Mouse (Mus musculus) limb, embryonic 10.5 days (tissue): Measurements from ENCODE around the gene Mug2. TPM values are rescaled to one million over a fixed set of nuclear protein-coding genes. Genes with fewer than 3 reads are reported as not detected.
"Not testable (repeated sequence)": the region's sequence is repeated elsewhere in the genome, so short reads cannot be mapped to it uniquely, and the experiment has no call there.

Source experiments
- DNase-seq: peaks from one replicate; pipeline ENCODE4 v3.0.0-alpha.2; 2017; ENCODE audit warnings: low spot score
- H3K27ac ChIP-seq: fragments of 300-500 bp; sonication (generic); 2 replicates; pipeline ENCODE4 v1.5.1; 2016; ENCODE audit warnings: mild to moderate bottlenecking
- H3K27me3 ChIP-seq: fragments of 300-500 bp; sonication (generic); 2 replicates; pipeline ENCODE4 v1.6.1; 2016; ENCODE audit warnings: low read depth, mild to moderate bottlenecking; ENCODE audit not compliant: poor library complexity, severe bottlenecking
- H3K36me3 ChIP-seq: fragments of 300-500 bp; sonication (generic); 2 replicates; pipeline ENCODE4 v1.6.1; 2016; ENCODE audit warnings: mild to moderate bottlenecking, moderate library complexity
- H3K4me1 ChIP-seq: fragments of 300-500 bp; sonication (generic); 2 replicates; pipeline ENCODE4 v1.6.1; 2016
- H3K4me3 ChIP-seq: fragments of 300-500 bp; sonication (generic); 2 replicates; pipeline ENCODE4 v1.5.1; 2016; ENCODE audit warnings: mild to moderate bottlenecking, moderate library complexity
- H3K9me3 ChIP-seq: fragments of 300-500 bp; sonication (generic); replicated peaks from 2 replicates; pipeline ENCODE4 v1.6.1; 2016; ENCODE audit warnings: mild to moderate bottlenecking
- WGBS: fragments of 180-500 bp; shearing (Covaris S2); methylation state at CpG from one replicate; pipeline ENCODE4 v1.1.7; 2016; 5-methylcytosine and 5-hydroxymethylcytosine counted together
- polyA plus RNA-seq: library from polyadenylated mRNA; unstranded; fragments of >200 nt; fragmentation: Nextera tagmentation; extraction: Ambion mirVana; gene quantifications from 2 replicates; pipeline ENCODE4 v1.2.1, GENCODE M21; 2016

Mug2 gene
- polyA plus RNA-seq, result not detected in 2 replicates

- H3K9me3 ChIP-seq, H3K27me3 ChIP-seq, DNase-seq, H3K36me3 ChIP-seq, H3K27ac ChIP-seq, H3K4me3 ChIP-seq, H3K4me1 ChIP-seq: not testable (repeated sequence)
- no CpG with 5 or more reads among the region's 3 CpGs for WGBS
Measured at GRCm38 (mm10) chr6:122006461-122006860, at the start of gene Mug2. Gene Mug2 (plus strand): TSS chr6:122006761.

- not testable (repeated sequence) for H3K36me3 ChIP-seq, H3K4me1 ChIP-seq, H3K27me3 ChIP-seq, H3K4me3 ChIP-seq, H3K9me3 ChIP-seq, DNase-seq, H3K27ac ChIP-seq
- 91% methylated on average over 16 of the region's 16 CpGs for WGBS
Measured at GRCm38 (mm10) chr6:121957803-121958349, 48.7 kb upstream of the Mug2 start.

GRCm38 (mm10) chr6:121975701-121976100 is 30.9 kb upstream of the Mug2 start:
- Histone ChIP-seq H3K4me1 (no peaks in the 10 kb centered on the region), H3K36me3 (no peaks in the 10 kb centered on the region), H3K27ac (no peak overlapping the region), H3K4me3 (no peak overlapping the region), H3K27me3 (no peaks in the 10 kb centered on the region), H3K9me3 (no peaks in the 10 kb centered on the region)
- DNase-seq, result no peak
- 86% methylated on average over 7 of the region's 7 CpGs for WGBS

- H3K9me3 ChIP-seq, result 0 out of 2 replicates have a peak, but pooled peaks cover 4% of the 10 kb centered on the region
- no peaks in the 10 kb centered on the region for H3K27me3 ChIP-seq
- DNase-seq, result no peak
- no peak overlapping the region for H3K4me3 ChIP-seq
- no peaks in the 10 kb centered on the region for H3K36me3 ChIP-seq
- WGBS, result 88% methylated on average over 4 of the region's 4 CpGs
- H3K27ac ChIP-seq, result no peak overlapping the region
- no peaks in the 10 kb centered on the region for H3K4me1 ChIP-seq
Measured at GRCm38 (mm10) chr6:122100904-122101303, 94.3 kb downstream of the Mug2 start.

- 87% methylated on average over 1 of the region's 1 CpGs for WGBS
- no peaks in the 10 kb centered on the region for H3K36me3 ChIP-seq
- H3K4me1 ChIP-seq, result no peaks in the 10 kb centered on the region
- H3K9me3 ChIP-seq, result 0 out of 2 replicates have a peak, but pooled peaks cover 4% of the 10 kb centered on the region
- no peaks in the 10 kb centered on the region for H3K27me3 ChIP-seq
- H3K4me3 ChIP-seq, result no peak overlapping the region
- no peak for DNase-seq
- H3K27ac ChIP-seq, result no peak overlapping the region
Measured at GRCm38 (mm10) chr6:122101671-122102070, 95.1 kb downstream of the Mug2 start.

GRCm38 (mm10) chr6:122116963-122117362 is 110.4 kb downstream of the Mug2 start:
- Histone ChIP-seq H3K27me3 (no peaks in the 10 kb centered on the region), H3K27ac (no peak overlapping the region), H3K9me3 (peaks cover 6% of the 10 kb centered on the region; the same call in 1 of the 2 replicates), H3K4me1 (no peaks in the 10 kb centered on the region), H3K4me3 (no peak overlapping the region), H3K36me3 (no peaks in the 10 kb centered on the region)
- DNase-seq, result no peak
- WGBS, result 92% methylated on average over 24 of the region's 24 CpGs

- DNase-seq, result no peak
Measured at GRCm38 (mm10) chr6:122129521-122129920, 123.0 kb downstream of the Mug2 start.

More at GRCm38 (mm10) chr6:122129521-122129920, 123.0 kb downstream of the Mug2 start:
- H3K9me3 ChIP-seq, result no peaks in the 10 kb centered on the region
- no peak overlapping the region for H3K27ac ChIP-seq
- H3K27me3 ChIP-seq, result no peaks in the 10 kb centered on the region
- no peaks in the 10 kb centered on the region for H3K4me1 ChIP-seq
- H3K36me3 ChIP-seq, result no peaks in the 10 kb centered on the region
- H3K4me3 ChIP-seq, result no peak overlapping the region
- WGBS, result 69% methylated on average over 2 of the region's 2 CpGs

Other genes starting within 250 kb of the Mug2 start
- not detected in 2 replicates for gene Mug1, start 168.2 kb upstream of the Mug2 start, polyA plus RNA-seq